Mouse (Mus musculus) embryonic facial prominence, embryonic 14.5 days (tissue): Measurements from ENCODE around the gene Esrrb. TPM values are rescaled to one million over a fixed set of nuclear protein-coding genes. Genes with fewer than 3 reads are reported as not detected.

Experiments used
- ATAC-seq: fragments of 200-750 bp; cut with Nextera tagmentation; 2 replicates; pipeline ENCODE4 v1.8.0; 2017; ENCODE audit warnings: low read depth, moderate number of reproducible peaks, moderate TSS enrichment
- DNase-seq: peaks from one replicate; pipeline ENCODE4 v3.0.0-alpha.2; 2015; ENCODE audit warnings: low spot score
- H3K27ac ChIP-seq: fragments of 300-500 bp; sonication (generic); replicated peaks from 2 replicates; pipeline ENCODE4 v1.5.1; 2014; ENCODE audit warnings: low read depth, mild to moderate bottlenecking, low read length, moderate library complexity
- H3K27me3 ChIP-seq: fragments of 300-500 bp; sonication (generic); replicated peaks from 2 replicates; pipeline ENCODE4 v1.6.1; 2014; ENCODE audit warnings: low read length; ENCODE audit not compliant: control insufficient read depth, insufficient read depth
- H3K36me3 ChIP-seq: fragments of 300-500 bp; sonication (generic); 2 replicates; pipeline ENCODE4 v1.6.1; 2014; ENCODE audit warnings: low read length, mixed read lengths; ENCODE audit not compliant: control insufficient read depth, insufficient read depth
- H3K4me1 ChIP-seq: fragments of 300-500 bp; sonication (generic); 2 replicates; pipeline ENCODE4 v1.6.1; 2014; ENCODE audit warnings: antibody characterized with exemption, low read length; ENCODE audit not compliant: control insufficient read depth, insufficient read depth
- H3K4me2 ChIP-seq: fragments of 300-500 bp; sonication (generic); 2 replicates; pipeline ENCODE4 v1.6.1; 2014; ENCODE audit warnings: low read depth, mild to moderate bottlenecking, low read length, moderate library complexity, mixed read lengths
- H3K4me3 ChIP-seq: fragments of 300-500 bp; sonication (generic); 2 replicates; pipeline ENCODE4 v1.5.1; 2014; ENCODE audit warnings: low read depth, mild to moderate bottlenecking, low read length
- H3K9ac ChIP-seq: fragments of 300-500 bp; sonication (generic); 2 replicates; pipeline ENCODE4 v1.6.1; 2014; ENCODE audit warnings: low read depth, mild to moderate bottlenecking, low read length, moderate library complexity, mixed read lengths
- H3K9me3 ChIP-seq: fragments of 300-500 bp; sonication (generic); 2 replicates; pipeline ENCODE4 v1.6.1; 2016; ENCODE audit warnings: low read length; ENCODE audit not compliant: control insufficient read depth
- WGBS: fragments of 180-500 bp; shearing (Covaris S2); extraction: QIAGEN DNeasy Blood & Tissue Kit; methylation state at CpG from one replicate; pipeline ENCODE4 v1.1.7; 2014; 5-methylcytosine and 5-hydroxymethylcytosine counted together
- polyA plus RNA-seq: library from polyadenylated mRNA; unstranded; fragments of >200 nt; fragmentation: Nextera tagmentation; extraction: Ambion mirVana; gene quantifications from 2 replicates; pipeline ENCODE4 v1.2.1, GENCODE M21; 2014

The Esrrb gene
- polyA plus RNA-seq, 1 experiment from 2014 or later: 0.67 TPM

- H3K4me1 ChIP-seq: no peaks in the 10 kb centered on the region
- no peak for ATAC-seq
- no peak overlapping the region for H3K9ac ChIP-seq
- no peak overlapping the region for H3K4me3 ChIP-seq
- H3K9me3 ChIP-seq: no peaks in the 10 kb centered on the region
- H3K27me3 ChIP-seq: peaks cover 36% of the 10 kb centered on the region
- WGBS: 44% methylated on average over 2 of the region's 2 CpGs
- H3K36me3 ChIP-seq: no peaks in the 10 kb centered on the region
- no peak overlapping the region for H3K27ac ChIP-seq
- no peak overlapping the region for H3K4me2 ChIP-seq
- peak; percentile 53 for DNase-seq
Measured at GRCm38 (mm10) chr12:86427585-86427984, 66.7 kb downstream of the Esrrb start.

GRCm38 (mm10) chr12:86431671-86432070 lies 70.8 kb downstream of the Esrrb start:
- DNase-seq: no peak
- Histone ChIP-seq H3K4me1 (no peaks in the 10 kb centered on the region; the same call in 1 of the 2 replicates), H3K9ac (no peak overlapping the region), H3K4me3 (no peak overlapping the region), H3K27me3 (no peaks in the 10 kb centered on the region; the same call in 1 of the 2 replicates), H3K4me2 (no peak overlapping the region), H3K36me3 (no peaks in the 10 kb centered on the region), H3K27ac (no peak overlapping the region), H3K9me3 (no peaks in the 10 kb centered on the region)
- WGBS: 76% methylated on average over 5 of the region's 5 CpGs
- no peak for ATAC-seq

- Histone ChIP-seq H3K9ac (no peak overlapping the region), H3K4me1 (no peaks in the 10 kb centered on the region; the same call in 1 of the 2 replicates), H3K4me3 (peak overlapping the region; percentile 13; the same call in 1 of the 2 replicates), H3K27ac (no peak overlapping the region), H3K4me2 (peak overlapping the region; percentile 47), H3K36me3 (no peaks in the 10 kb centered on the region), H3K9me3 (no peaks in the 10 kb centered on the region), H3K27me3 (no peaks in the 10 kb centered on the region; the same call in 1 of the 2 replicates)
- ATAC-seq (peak; percentile 84), DNase-seq (peak; percentile 85)
- 1% methylated on average over 12 of the region's 13 CpGs for WGBS
Measured at GRCm38 (mm10) chr12:86433371-86433821, 72.5 kb downstream of the Esrrb start.

- no peak overlapping the region for H3K4me3 ChIP-seq
- DNase-seq (no peak), ATAC-seq (no peak)
- H3K36me3 ChIP-seq: no peaks in the 10 kb centered on the region
- no peaks in the 10 kb centered on the region; the same call in 1 of the 2 replicates for H3K4me1 ChIP-seq
- no peak overlapping the region for H3K27ac ChIP-seq
- 78% methylated on average over 13 of the region's 13 CpGs for WGBS
- H3K9me3 ChIP-seq: no peaks in the 10 kb centered on the region
- H3K4me2 ChIP-seq: no peak overlapping the region
- H3K27me3 ChIP-seq: no peaks in the 10 kb centered on the region; the same call in 1 of the 2 replicates
- no peak overlapping the region for H3K9ac ChIP-seq
Measured at GRCm38 (mm10) chr12:86435651-86436050, 74.7 kb downstream of the Esrrb start.

- Histone ChIP-seq H3K9me3 (no peaks in the 10 kb centered on the region), H3K4me1 (no peaks in the 10 kb centered on the region), H3K4me3 (no peak overlapping the region), H3K27me3 (no peaks in the 10 kb centered on the region), H3K9ac (no peak overlapping the region), H3K36me3 (no peaks in the 10 kb centered on the region), H3K27ac (no peak overlapping the region), H3K4me2 (no peak overlapping the region)
- 83% methylated on average over 5 of the region's 5 CpGs for WGBS
- DNase-seq: no peak
- ATAC-seq: no peak
Measured at GRCm38 (mm10) chr12:86450848-86451247, 89.9 kb downstream of the Esrrb start.

- ATAC-seq (no peak), DNase-seq (no peak)
- Histone ChIP-seq H3K27ac (no peak overlapping the region), H3K4me3 (no peak overlapping the region), H3K27me3 (no peaks in the 10 kb centered on the region), H3K9ac (no peak overlapping the region), H3K4me2 (no peak overlapping the region), H3K36me3 (no peaks in the 10 kb centered on the region), H3K9me3 (no peaks in the 10 kb centered on the region), H3K4me1 (no peaks in the 10 kb centered on the region)
- 61% methylated on average over 1 of the region's 1 CpGs for WGBS
Measured at GRCm38 (mm10) chr12:86455009-86455408, 94.1 kb downstream of the Esrrb start.

- no peaks in the 10 kb centered on the region for H3K27me3 ChIP-seq
- ATAC-seq: no peak
- peak; percentile 7 for DNase-seq
- H3K4me2 ChIP-seq: no peak overlapping the region
- H3K9ac ChIP-seq: no peak overlapping the region
- no peaks in the 10 kb centered on the region for H3K36me3 ChIP-seq
- no peaks in the 10 kb centered on the region for H3K9me3 ChIP-seq
- no peaks in the 10 kb centered on the region for H3K4me1 ChIP-seq
- 57% methylated on average over 9 of the region's 9 CpGs for WGBS
- H3K27ac ChIP-seq: no peak overlapping the region
- H3K4me3 ChIP-seq: no peak overlapping the region
Measured at GRCm38 (mm10) chr12:86462742-86463470, 102.0 kb downstream of the Esrrb start.

- DNase-seq (no peak), ATAC-seq (no peak)
- Histone ChIP-seq H3K27me3 (no peaks in the 10 kb centered on the region), H3K4me1 (no peaks in the 10 kb centered on the region), H3K9ac (no peak overlapping the region), H3K4me2 (no peak overlapping the region), H3K4me3 (no peak overlapping the region), H3K9me3 (no peaks in the 10 kb centered on the region), H3K36me3 (no peaks in the 10 kb centered on the region), H3K27ac (no peak overlapping the region)
- WGBS: 79% methylated on average over 1 of the region's 1 CpGs
Measured at GRCm38 (mm10) chr12:86464385-86464784, 103.5 kb downstream of the Esrrb start.

GRCm38 (mm10) chr12:86466180-86466579 lies 105.3 kb downstream of the Esrrb start:
- no peak for ATAC-seq

More at GRCm38 (mm10) chr12:86466180-86466579, 105.3 kb downstream of the Esrrb start:
- Histone ChIP-seq H3K36me3 (no peaks in the 10 kb centered on the region), H3K9ac (no peak overlapping the region), H3K27me3 (no peaks in the 10 kb centered on the region), H3K4me2 (no peak overlapping the region), H3K4me1 (no peaks in the 10 kb centered on the region), H3K27ac (no peak overlapping the region), H3K9me3 (no peaks in the 10 kb centered on the region), H3K4me3 (no peak overlapping the region)
- WGBS: 46% methylated on average over 4 of the region's 4 CpGs
- peak; percentile 24 for DNase-seq
